Mouse (Mus musculus): ENCODE data around the gene Shisa5.

DNA sequence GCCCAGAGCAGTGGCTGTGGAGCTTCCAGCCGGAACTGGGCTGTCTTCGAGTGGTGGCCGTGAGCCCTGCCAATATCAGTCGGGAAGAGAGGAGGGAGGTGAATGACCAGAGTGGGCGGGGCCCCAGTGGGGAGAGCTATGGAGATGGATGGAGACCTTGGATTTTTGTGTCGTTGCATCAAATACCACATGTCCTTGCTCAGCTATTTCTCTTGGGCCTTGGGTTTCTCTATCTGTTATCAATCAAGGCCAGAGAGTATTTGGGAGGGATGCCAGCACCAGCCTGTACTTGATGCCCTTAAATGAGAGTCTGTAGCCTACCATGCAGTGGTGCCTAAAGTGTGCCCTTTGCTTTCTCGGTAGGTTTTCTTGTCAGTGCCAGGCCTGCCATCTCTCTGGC, 64.9 kb downstream of the Shisa5 start:
- TF ChIP-seq POLR2A (IDR thresholded peaks at IDR 0.05; ENCODE audit: low read depth, low read length) (no peak), CTCF (IDR thresholded peaks at IDR 0.05; ENCODE audit: borderline replicate concordance, insufficient read depth, low read length) (no peak)

Data from embryonic fibroblast, embryonic 13.5 days (primary cell).